ENCODE assay signal across 26 mouse cellular contexts in the genomic region with DNA sequence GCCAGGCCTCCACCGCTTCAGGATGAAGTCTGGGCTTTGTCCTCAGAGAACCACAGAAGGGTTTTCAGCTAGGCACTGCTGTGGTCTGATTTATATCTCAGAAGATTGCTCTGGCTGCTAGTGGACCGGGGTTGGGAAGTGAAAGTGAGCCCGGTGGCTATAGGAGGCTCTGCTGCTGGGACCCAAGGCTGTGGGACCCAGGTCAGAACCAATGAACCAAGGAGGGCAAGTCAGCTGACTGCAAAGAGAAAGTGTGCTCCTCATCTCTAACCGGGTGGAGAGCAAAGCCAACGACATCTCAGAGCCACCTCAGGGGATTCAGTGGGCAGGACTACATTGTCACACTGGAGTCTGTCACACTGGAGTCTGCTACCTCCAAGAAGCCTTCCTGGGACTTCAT. TPM values are rescaled to one million over a fixed set of nuclear protein-coding genes. Genes with fewer than 3 reads are reported as not detected.
DNase-seq lines count a peak whose midpoint lies in the region; ATAC-seq lines count a peak whose summit lies in the region.
"Had no signal": no experiment of that assay in that cellular context is flagged by ENCODE, and none has a peak within 500 bp of the region (broad histone marks: within the 10 kb centered on the region; RNA-seq: fewer than 3 reads in every experiment).

No protein-coding gene starts in this region.

- intact Hi-C loops in left cerebral cortex, postnatal 36 days (cut with DNase I) = no loop called here

- DNase-seq in layer of hippocampus, adult 9-11 months = peak; percentile 4
- DNase-seq in layer of hippocampus, postnatal 10 days (ENCODE audit: low spot score in 2 of 2) = no peak
- DNase-seq in A20 (ENCODE audit: low read depth, low spot score) = peak; percentile 74
- no peak for DNase-seq in kidney, adult 9 months
- no peak for DNase-seq in left cerebral cortex, postnatal 36 days (ENCODE audit: low spot score in 2 of 2)
- DNase-seq: adrenal gland, adult 2 months; adrenal gland, postnatal 14 days; cerebellum, adult 11 months; cerebellum, adult 2 months; cerebellum, adult 9-11 months; cerebellum, postnatal 25 days; embryo, embryonic 11 days; forebrain, postnatal 0 days; gastrocnemius, adult 2 months; gastrocnemius, postnatal 14 days; heart, adult 18-20 months; heart, postnatal 14 days; heart, postnatal 4 days had no signal

- ATAC-seq in granulocyte monocyte progenitor cell, adult 5-6 weeks (replicated peaks; ENCODE audit: poor library complexity, severe bottlenecking) = peak; percentile 74
- peak; percentile 28; the same call in 1 of the 2 replicates for ATAC-seq in megakaryocyte progenitor cell, adult 5-6 weeks (replicated peaks; ENCODE audit: poor library complexity)
- ATAC-seq in erythroblast, adult 5-6 weeks (replicated peaks; ENCODE audit: low FRiP score, poor library complexity, severe bottlenecking) = no peak
- ATAC-seq: forebrain, embryonic 14.5 days; forebrain, postnatal 0 days; hindbrain, postnatal 0 days had no signal

RNA-seq across cellular contexts. Expression of a gene that starts 13.8 kb away (rescaled TPM):
- total RNA-seq in layer of hippocampus, postnatal 10 days (2021) = not detected
- total RNA-seq in granulocyte monocyte progenitor cell, adult 5-6 weeks (2014; fragmentation: Nextera tagmentation) = not detected in 2 replicates
- total RNA-seq in granulocyte monocyte progenitor cell, adult 5-6 weeks (2017) = not detected in 2 replicates
- not detected in 2 replicates for total RNA-seq in megakaryocyte progenitor cell, adult 5-6 weeks (2015)
- total RNA-seq in megakaryocyte progenitor cell, adult 5-6 weeks (2017) = not detected in 2 replicates
- total RNA-seq in erythroblast, adult 5-6 weeks (2015; ENCODE audit: low replicate concordance) = 7.1 TPM in 1 of 2 replicates, not detected in the other
- not detected in 2 replicates for total RNA-seq in erythroblast, adult 5-6 weeks (2017; ENCODE audit: low replicate concordance)
- not detected for total RNA-seq in left cerebral cortex, postnatal 36 days (2021)
- total RNA-seq: adrenal gland, adult 2 months; adrenal gland, postnatal 14 days; adrenal gland, postnatal 4 days; forebrain, postnatal 0 days; gastrocnemius, adult 2 months; gastrocnemius, postnatal 14 days; gastrocnemius, postnatal 4 days; heart, adult 18-20 months; heart, postnatal 14 days; heart, postnatal 4 days; hindbrain, postnatal 0 days; MEL had no signal

RNA-seq across cellular contexts. Expression of a gene that starts 23.4 kb away (rescaled TPM):
- 10 to 100 TPM; 65.4 to 66.8 TPM for total RNA-seq in layer of hippocampus, postnatal 10 days (2021)
- 4.7 and 7.4 TPM in 2 replicates for total RNA-seq in granulocyte monocyte progenitor cell, adult 5-6 weeks (2014; fragmentation: Nextera tagmentation)
- total RNA-seq in granulocyte monocyte progenitor cell, adult 5-6 weeks (2017) = 0.72 and 0.86 TPM in 2 replicates
- total RNA-seq in megakaryocyte progenitor cell, adult 5-6 weeks (2015) = 3.0 and 4.4 TPM in 2 replicates
- total RNA-seq in megakaryocyte progenitor cell, adult 5-6 weeks (2017) = 1.4 and 3.7 TPM in 2 replicates
- 2.7 and 6.1 TPM in 2 replicates for total RNA-seq in erythroblast, adult 5-6 weeks (2015; ENCODE audit: low replicate concordance)
- 1.8 and 4.3 TPM in 2 replicates for total RNA-seq in erythroblast, adult 5-6 weeks (2017; ENCODE audit: low replicate concordance)
- 10 to 100 TPM; 46.4 to 50.2 TPM for total RNA-seq in left cerebral cortex, postnatal 36 days (2021)

Comparison
In these comparisons a context has a peak if more than half of its experiments do, and no peak if none do; other contexts are left out.
1. DNase-seq: peak in layer of hippocampus, adult 9-11 months (single experiment) and A20 (single experiment); none in layer of hippocampus, postnatal 10 days (0 of 2), kidney, adult 9 months (single experiment) and left cerebral cortex, postnatal 36 days (0 of 2).
2. RNA of a gene that starts 23.4 kb away (total RNA-seq): 65.4 to 66.8 TPM in layer of hippocampus, postnatal 10 days and 46.4 to 50.2 TPM in left cerebral cortex, postnatal 36 days; 1.8 to 6.1 TPM in erythroblast, adult 5-6 weeks, 0.72 to 7.4 TPM in granulocyte monocyte progenitor cell, adult 5-6 weeks and 1.4 to 4.4 TPM in megakaryocyte progenitor cell, adult 5-6 weeks; every median in the first group is over 4 times any median in the second.